Mouse (Mus musculus) CH12.LX (cell line): ENCODE results near the gene 1700020A23Rik. TPM values are rescaled to one million over a fixed set of nuclear protein-coding genes. Genes with fewer than 3 reads are reported as not detected.

Experiments used
- DNase-seq: peaks from one replicate; pipeline ENCODE4 v3.0.0-alpha.2; 2013; ENCODE audit errors: extremely low read depth
- H3K27ac ChIP-seq: 2 replicates; pipeline ENCODE4 v1.5.1; 2012; ENCODE audit warnings: low read depth, mild to moderate bottlenecking, control low read depth, moderate library complexity; ENCODE audit not compliant: insufficient read depth
- H3K27me3 ChIP-seq: replicated peaks from 2 replicates; pipeline ENCODE3; 2012; ENCODE audit warnings: inconsistent platforms
- H3K36me3 ChIP-seq, 2 experiments: replicated peaks in 1 of 2; 2 replicates each; pipeline versions ENCODE3 to v1.6.1; 2012; ENCODE audit warnings: inconsistent platforms in 1 of 2, low read length in 1 of 2, mild to moderate bottlenecking in 1 of 2, mixed read lengths in 1 of 2, moderate library complexity in 1 of 2; ENCODE audit not compliant: control insufficient read depth in 1 of 2, insufficient read depth in 1 of 2
- H3K4me1 ChIP-seq, 2 experiments: 2 replicates each; pipeline ENCODE4 v1.6.1; 2012; ENCODE audit warnings: inconsistent platforms in 1 of 2, moderate library complexity in 1 of 2; ENCODE audit not compliant: insufficient read depth in 2 of 2, control insufficient read depth in 1 of 2
- H3K4me2 ChIP-seq: 2 replicates; pipeline ENCODE4 v1.6.1; 2012; ENCODE audit warnings: low read depth, mild to moderate bottlenecking, control low read depth; ENCODE audit not compliant: poor library complexity, insufficient read depth, severe bottlenecking
- H3K4me3 ChIP-seq, 3 experiments: fragments of 150-350 bp in 1 of 3; sonication (generic) in 1 of 3; replicated peaks in 1 of 3; 2 replicates each; pipeline versions ENCODE3 to v1.5.1; 2011 to 2012; ENCODE audit warnings: low read depth in 2 of 3, low read length in 2 of 3, mild to moderate bottlenecking in 2 of 3, moderate library complexity in 2 of 3, control low read depth in 1 of 3, improper control_type of control experiment in 1 of 3, inconsistent platforms in 1 of 3, mixed read lengths in 1 of 3; ENCODE audit not compliant: poor library complexity in 1 of 3
- H3K79me2 ChIP-seq: replicated peaks from 2 replicates; pipeline ENCODE4 v1.6.1; 2012; ENCODE audit warnings: mild to moderate bottlenecking, moderate library complexity; ENCODE audit not compliant: control insufficient read depth, poor library complexity, insufficient read depth, severe bottlenecking; ENCODE audit errors: extremely low read depth
- H3K9ac ChIP-seq: 2 replicates; pipeline ENCODE4 v1.6.1; 2012; ENCODE audit warnings: low read depth, mild to moderate bottlenecking, control low read depth, moderate library complexity; ENCODE audit not compliant: insufficient read depth
- H3K9me3 ChIP-seq: replicated peaks from 2 replicates; pipeline ENCODE3; 2012; ENCODE audit warnings: low read length, inconsistent platforms, mixed read lengths
- CHD1 ChIP-seq: IDR thresholded peaks from 2 replicates; pipeline ENCODE4 v1.6.1; 2012; ENCODE audit warnings: low read depth, low read length, improper control_type of control experiment, inconsistent platforms
- CHD2 ChIP-seq: IDR thresholded peaks from 2 replicates; pipeline ENCODE4 v1.6.1; 2011; ENCODE audit warnings: low read length, improper control_type of control experiment
- CTCF ChIP-seq, 2 experiments: IDR thresholded peaks in 1 of 2; conservative IDR thresholded peaks in 1 of 2; 2 replicates each; pipeline ENCODE4 v1.5.1; 2011 to 2012; ENCODE audit warnings: low read depth in 2 of 2, low read length in 2 of 2, improper control_type of control experiment in 1 of 2, inconsistent platforms in 1 of 2, mild to moderate bottlenecking in 1 of 2, moderate library complexity in 1 of 2
- GABPA ChIP-seq: IDR thresholded peaks from 2 replicates; pipeline ENCODE4 v1.6.1; 2012; ENCODE audit warnings: low read depth, low read length, improper control_type of control experiment, inconsistent platforms; ENCODE audit not compliant: insufficient replicate concordance
- IRF4 ChIP-seq: IDR thresholded peaks from 2 replicates; pipeline ENCODE4 v1.6.1; 2014; ENCODE audit warnings: low read depth, mild to moderate bottlenecking, inconsistent platforms, low read length, improper control_type of control experiment
- JUND ChIP-seq: conservative IDR thresholded peaks from 2 replicates; pipeline ENCODE4 v1.6.1; 2011; ENCODE audit warnings: low read depth, low read length, improper control_type of control experiment
- MAFK ChIP-seq: IDR thresholded peaks from 2 replicates; pipeline ENCODE4 v1.6.1; 2011; ENCODE audit warnings: low read length, improper control_type of control experiment; ENCODE audit not compliant: insufficient replicate concordance
- MXI1 ChIP-seq: IDR thresholded peaks from 2 replicates; pipeline ENCODE4 v1.6.1; 2011; ENCODE audit warnings: mild to moderate bottlenecking, low read depth, low read length, improper control_type of control experiment
- NELFE ChIP-seq: IDR thresholded peaks from 2 replicates; pipeline ENCODE4 v1.6.1; 2011; ENCODE audit warnings: low read depth, low read length, improper control_type of control experiment
- RCOR1 ChIP-seq: conservative IDR thresholded peaks from 2 replicates; pipeline ENCODE4 v1.6.1; 2012; ENCODE audit warnings: low read depth, mild to moderate bottlenecking, inconsistent platforms, low read length, improper control_type of control experiment
- TBP ChIP-seq: conservative IDR thresholded peaks from 2 replicates; pipeline ENCODE4 v1.6.1; 2011; ENCODE audit warnings: low read depth, low read length, improper control_type of control experiment
- USF1 ChIP-seq: IDR thresholded peaks from 2 replicates; pipeline ENCODE4 v1.6.1; 2014; ENCODE audit warnings: low read depth, mild to moderate bottlenecking, inconsistent platforms, low read length, improper control_type of control experiment
- ZC3H11A ChIP-seq: IDR thresholded peaks from 2 replicates; pipeline ENCODE4 v1.6.1; 2012; ENCODE audit warnings: low read depth, mild to moderate bottlenecking, inconsistent platforms, low read length, improper control_type of control experiment
- dilution Hi-C: fragments of 300-500 bp; cut with MboI; formaldehyde crosslinking; loops from 2 replicates; pipeline ENCODE4 v1.14.3; 2020; ENCODE audit warnings: low sequenced_read_pairs; ENCODE audit not compliant: extremely low pct_unique_long_range_greater_than_20kb, extremely low pct_ligation_motif_present
- in situ Hi-C: fragments of 300-500 bp; cut with MboI; formaldehyde crosslinking; loops from 3 replicates; pipeline ENCODE4 v1.14.3; 2019; ENCODE audit warnings: low sequenced_read_pairs, low pct_ligation_motif_present, low pct_unique_long_range_greater_than_20kb, mixed read lengths
- polyA plus RNA-seq: library from polyadenylated mRNA; unstranded; fragments of >175 nt; gene quantifications from 2 replicates; pipeline ENCODE4 v1.2.1, GENCODE M21; 2012; ENCODE audit warnings: low read depth; ENCODE audit not compliant: insufficient read length
- total RNA-seq, 2 experiments: library from RNA; depleted of rRNA; stranded (reverse); fragments of 300-350 nt in 1 of 2; fragments of >200 nt in 1 of 2; gene quantifications; 2 replicates each; pipeline ENCODE4 v1.2.3; 2012 to 2014

Gene 1700020A23Rik
- total and polyA plus RNA-seq, 3 experiments = not detected

- no peak for DNase-seq
- TF ChIP-seq TBP = no peak
- TF ChIP-seq MXI1 = no peak
- Histone ChIP-seq H3K4me1 (no peaks in the 10 kb centered on the region), H3K9ac (no peak overlapping the region), H3K9me3 (no peaks in the 10 kb centered on the region), H3K79me2 (peaks cover 1% of the 10 kb centered on the region; the same call in 1 of the 2 replicates), H3K27me3 (no peaks in the 10 kb centered on the region), H3K4me3 (no peak overlapping the region), H3K36me3 (peaks cover 68 to 86% of the 10 kb centered on the region in 2 experiments), H3K4me2 (no peak overlapping the region), H3K27ac (no peak overlapping the region)
- dilution Hi-C loops (no loop called here), in situ Hi-C loops (loop anchor here (10.0 kb wide), 1 partner anchor 113 kb away; no protein-coding TSS in a partner anchor)
Measured at GRCm38 (mm10) chr2:130442162-130442561, 37.1 kb downstream of the 1700020A23Rik start.

GRCm38 (mm10) chr2:130448449-130448848, 43.4 kb downstream of the 1700020A23Rik start:
- Histone ChIP-seq H3K27ac (no peak overlapping the region), H3K4me2 (no peak overlapping the region), H3K79me2 (peaks cover 11% of the 10 kb centered on the region), H3K9me3 (no peaks in the 10 kb centered on the region), H3K9ac (no peak overlapping the region), H3K27me3 (no peaks in the 10 kb centered on the region), H3K36me3 (peaks cover 7 to 24% of the 10 kb centered on the region in 2 experiments), H3K4me3 (no peak overlapping the region), H3K4me1 (peaks cover 0 to 30% of the 10 kb centered on the region in 2 experiments; a peak in 2 of 4 replicates)
- TF ChIP-seq IRF4 (no peak), ZC3H11A (no peak), CHD2 (no peak), MAFK (no peak), JUND (no peak), GABPA (no peak), MXI1 (no peak), CHD1 (no peak), CTCF (conservative IDR thresholded peaks at IDR 0.05 in 1 of 2, IDR thresholded peaks at IDR 0.05 in 1 of 2; ENCODE audit: low read depth in 2 of 2, low read length in 2 of 2) (no peak), RCOR1 (no peak), USF1 (no peak), NELFE (no peak)
- in situ Hi-C loops = loop anchor here (10.0 kb wide), 1 partner anchor 106 kb away; no protein-coding TSS in a partner anchor
- dilution Hi-C loops = no loop called here
- no peak for DNase-seq
